Mouse (Mus musculus) fat pad, adult 2 months (tissue): ENCODE data around the gene Parp9.
"Not testable (repeated sequence)": the region's sequence is repeated elsewhere in the genome, so short reads cannot be mapped to it uniquely, and the experiment has no call there.

Source experiments
- DNase-seq: peaks from one replicate; pipeline ENCODE4 v3.0.0-alpha.2; 2011; ENCODE audit warnings: low read depth, low spot score; ENCODE audit errors: extremely low read depth

Gene Parp9

GRCm38 (mm10) chr16:35923546-35924198 lies 14.6 kb upstream of the Parp9 start:
- DNase-seq = no peak

- DNase-seq = no peak
Observed at GRCm38 (mm10) chr16:35924341-35924740, 13.9 kb upstream of the Parp9 start.

GRCm38 (mm10) chr16:35932179-35933055 lies 5.9 kb upstream of the Parp9 start:
- peak; percentile 30 for DNase-seq

- DNase-seq = no peak
Observed at GRCm38 (mm10) chr16:35933181-35933580, 5.1 kb upstream of the Parp9 start.

- DNase-seq = no peak
Observed at GRCm38 (mm10) chr16:35939261-35939660, 991 bp downstream of the Parp9 start.

- no peak for DNase-seq
Observed at GRCm38 (mm10) chr16:35939690-35940089, 1.4 kb downstream of the Parp9 start.

GRCm38 (mm10) chr16:35941382-35941781 lies 3.1 kb downstream of the Parp9 start:
- no peak for DNase-seq

- no peak for DNase-seq
Observed at GRCm38 (mm10) chr16:35949264-35949663, 11.0 kb downstream of the Parp9 start.

GRCm38 (mm10) chr16:35951216-35951615 lies 12.9 kb downstream of the Parp9 start:
- no peak for DNase-seq

- no peak for DNase-seq
Observed at GRCm38 (mm10) chr16:35952628-35953130, 14.4 kb downstream of the Parp9 start.

GRCm38 (mm10) chr16:35965991-35966390 lies 27.7 kb downstream of the Parp9 start:
- not testable (repeated sequence) for DNase-seq

- DNase-seq = no peak
Observed at GRCm38 (mm10) chr16:35966411-35967115, 28.3 kb downstream of the Parp9 start.

GRCm38 (mm10) chr16:35967319-35967718 lies 29.0 kb downstream of the Parp9 start:
- no peak for DNase-seq

- DNase-seq = no peak
Observed at GRCm38 (mm10) chr16:35968149-35968548, 29.9 kb downstream of the Parp9 start.

GRCm38 (mm10) chr16:35974021-35974420 lies 35.8 kb downstream of the Parp9 start:
- no peak for DNase-seq

GRCm38 (mm10) chr16:35978450-35978849 lies 40.2 kb downstream of the Parp9 start, which contains the start of gene Kpna1:
Kpna1 (plus strand) TSS chr16:35978750.
- not testable (repeated sequence) for DNase-seq

GRCm38 (mm10) chr16:35981363-35981821 lies 43.1 kb downstream of the Parp9 start:
- peak; percentile 94 for DNase-seq

GRCm38 (mm10) chr16:35982506-35982901 lies 44.2 kb downstream of the Parp9 start:
- no peak for DNase-seq

GRCm38 (mm10) chr16:35982902-35983516 lies 44.7 kb downstream of the Parp9 start:
- no peak for DNase-seq

- no peak for DNase-seq
Observed at GRCm38 (mm10) chr16:35983517-35984101, 45.3 kb downstream of the Parp9 start.
